Mouse (Mus musculus): ENCODE measurements around the gene Rab3gap2. TPM values are rescaled to one million over a fixed set of nuclear protein-coding genes. Genes with fewer than 3 reads are reported as not detected.

The Rab3gap2 gene
- polyA plus RNA-seq, 1 experiment from 2014 or later, result 15.0 TPM

DNA sequence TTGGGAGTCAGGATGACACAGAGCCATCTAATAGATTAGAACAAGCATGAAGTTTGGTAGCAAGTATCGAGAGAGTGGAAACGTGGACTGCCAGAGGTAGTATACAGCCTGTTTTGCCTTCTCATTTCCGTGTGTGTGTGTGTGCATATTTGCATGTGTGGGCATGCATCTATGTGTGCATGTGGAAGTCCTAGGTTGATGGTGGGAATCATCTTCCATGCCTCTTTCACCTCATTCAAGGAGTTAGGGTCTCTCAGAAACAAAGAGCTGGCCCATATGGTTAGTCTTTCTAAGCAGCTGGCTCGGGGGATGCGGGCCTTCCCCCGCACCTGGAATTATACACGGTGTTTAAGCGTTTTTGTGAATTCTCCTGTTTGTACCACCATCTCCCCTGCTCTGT is 125.9 kb downstream of the Rab3gap2 start:
- 0 out of 2 replicates have a peak overlapping the region, but pooled peaks have one; percentile 69 for H3K4me2 ChIP-seq (ENCODE audit: low read length)
- H3K27me3 ChIP-seq (ENCODE audit: insufficient read depth, low read length), result no peaks in the 10 kb centered on the region
- peaks cover 13% of the 10 kb centered on the region; the same call in 1 of the 2 replicates for H3K4me1 ChIP-seq (replicated peaks; ENCODE audit: insufficient read depth, low read length)
- DNase-seq (ENCODE audit: low spot score), result no peak
- H3K9ac ChIP-seq (ENCODE audit: low read depth, low read length), result no peak overlapping the region
- H3K36me3 ChIP-seq (ENCODE audit: insufficient read depth, low read length), result peaks cover 15% of the 10 kb centered on the region
- TF ChIP-seq CTCF (IDR thresholded peaks at IDR 0.05; ENCODE audit: low read depth), result no peak
- 96% methylated on average over 8 of the region's 8 CpGs for WGBS
- H3K27ac ChIP-seq, result no peak overlapping the region
- H3K4me3 ChIP-seq (replicated peaks; ENCODE audit: low read depth, low read length), result no peak overlapping the region
- H3K9me3 ChIP-seq (replicated peaks; ENCODE audit: low read length), result no peaks in the 10 kb centered on the region
- ATAC-seq (replicated peaks; ENCODE audit: low FRiP score, low read depth), result no peak

DNA sequence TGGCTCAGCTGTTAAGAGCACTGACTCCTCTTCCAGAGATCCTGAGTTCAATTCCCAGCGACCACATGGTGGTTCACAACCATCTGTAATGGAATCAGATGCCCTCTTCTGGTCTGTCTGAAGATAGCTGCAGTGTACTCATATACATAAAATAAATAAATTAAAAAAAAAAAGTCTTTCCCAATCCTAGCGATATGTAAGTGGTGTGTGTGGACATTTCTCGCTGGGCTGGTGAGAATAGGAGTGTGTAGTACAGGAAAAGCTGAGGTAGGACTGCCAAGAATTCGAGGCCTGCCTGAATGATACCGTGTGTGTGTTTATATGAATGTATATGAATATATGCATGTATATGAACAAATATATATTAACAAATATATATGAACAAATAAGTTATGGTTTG is 127.4 kb downstream of the Rab3gap2 start:
- DNase-seq (ENCODE audit: low spot score) (no peak), ATAC-seq (replicated peaks; ENCODE audit: low FRiP score, low read depth) (no peak)
- Histone ChIP-seq H3K4me2 (ENCODE audit: low read length) (peak overlapping the region; percentile 66), H3K27ac (no peak overlapping the region), H3K4me1 (replicated peaks; ENCODE audit: insufficient read depth, low read length) (peaks cover 13% of the 10 kb centered on the region; the same call in 1 of the 2 replicates), H3K9me3 (replicated peaks; ENCODE audit: low read length) (no peaks in the 10 kb centered on the region), H3K36me3 (ENCODE audit: insufficient read depth, low read length) (0 out of 2 replicates have a peak, but pooled peaks cover 3% of the 10 kb centered on the region), H3K4me3 (replicated peaks; ENCODE audit: low read depth, low read length) (peak overlapping the region; percentile 54; the same call in 1 of the 2 replicates), H3K27me3 (ENCODE audit: insufficient read depth, low read length) (no peaks in the 10 kb centered on the region), H3K9ac (ENCODE audit: low read depth, low read length) (no peak overlapping the region)
- TF ChIP-seq CTCF (IDR thresholded peaks at IDR 0.05; ENCODE audit: low read depth), result peak; percentile 30
- 53% methylated on average over 5 of the region's 5 CpGs for WGBS

DNA sequence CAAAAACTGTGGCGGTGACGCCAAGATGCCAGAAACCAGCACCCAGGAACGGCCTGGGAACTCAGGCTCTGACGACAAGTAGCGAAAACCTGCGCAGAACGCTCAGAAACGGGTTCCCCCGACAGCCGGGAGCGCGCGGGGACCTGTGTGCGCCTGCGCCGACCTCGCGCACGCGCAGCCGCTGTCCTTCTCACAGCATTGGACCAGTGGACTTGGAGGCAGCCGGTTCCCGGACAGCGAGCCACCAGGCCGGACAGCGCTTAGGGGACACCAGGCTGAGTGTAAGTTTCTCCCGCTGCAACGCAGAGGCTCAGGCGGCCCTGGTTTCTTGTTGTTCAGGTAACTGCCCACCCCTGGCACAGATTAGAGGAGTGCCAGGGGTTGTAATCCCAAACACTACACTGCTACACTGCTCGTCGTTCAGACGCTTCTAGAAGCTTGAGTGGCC is 128.1 kb downstream of the Rab3gap2 start, which contains the start of gene Bpnt1:
Bpnt1 (plus strand) TSS at position 167 of the 448 bp plus-strand sequence.
- peak; percentile 95 for DNase-seq (ENCODE audit: low spot score)
- no peaks in the 10 kb centered on the region for H3K36me3 ChIP-seq (ENCODE audit: insufficient read depth, low read length)
- ATAC-seq (replicated peaks; ENCODE audit: low FRiP score, low read depth), result peak; percentile 85
- peak within 1 kb of the TSS; percentile 66 for H3K4me2 ChIP-seq (ENCODE audit: low read length)
- no peak for TF ChIP-seq CTCF (IDR thresholded peaks at IDR 0.05; ENCODE audit: low read depth)
- peak within 1 kb of the TSS; percentile 88 for H3K27ac ChIP-seq
- H3K9ac ChIP-seq (ENCODE audit: low read depth, low read length), result peak within 1 kb of the TSS; percentile 73
- H3K4me1 ChIP-seq (replicated peaks; ENCODE audit: insufficient read depth, low read length), result peaks cover 13% of the 10 kb centered on the region; the same call in 1 of the 2 replicates
- H3K27me3 ChIP-seq (ENCODE audit: insufficient read depth, low read length), result no peaks in the 10 kb centered on the region
- whole genome bisulfite sequencing, result under 1% methylated on average over 32 of the region's 32 CpGs
- no peaks in the 10 kb centered on the region for H3K9me3 ChIP-seq (replicated peaks; ENCODE audit: low read length)
- peak within 1 kb of the TSS; percentile 54 for H3K4me3 ChIP-seq (replicated peaks; ENCODE audit: low read depth, low read length)

DNA sequence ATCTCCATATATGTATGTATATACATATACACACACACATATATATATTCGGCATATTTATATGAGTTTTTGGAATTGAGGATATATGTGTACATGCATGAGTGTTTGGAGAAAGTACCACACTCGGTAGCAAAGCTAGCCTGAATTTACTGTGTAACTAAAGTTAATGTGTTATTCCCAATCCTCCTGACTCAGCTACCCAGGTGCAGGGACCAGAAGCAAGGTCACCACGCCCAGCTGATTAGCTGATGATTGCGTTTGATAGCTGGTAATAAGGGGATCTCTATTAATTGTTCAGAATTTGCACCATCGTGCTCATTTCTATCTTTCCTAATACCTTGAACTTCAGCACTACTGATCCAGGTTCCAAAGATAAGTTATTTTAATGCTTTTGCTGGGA is 129.7 kb downstream of the Rab3gap2 start:
- Histone ChIP-seq H3K27me3 (ENCODE audit: insufficient read depth, low read length) (no peaks in the 10 kb centered on the region), H3K9me3 (replicated peaks; ENCODE audit: low read length) (no peaks in the 10 kb centered on the region), H3K4me2 (ENCODE audit: low read length) (peak overlapping the region; percentile 66; the same call in 1 of the 2 replicates), H3K36me3 (ENCODE audit: insufficient read depth, low read length) (peaks cover 4% of the 10 kb centered on the region; the same call in 1 of the 2 replicates), H3K4me1 (replicated peaks; ENCODE audit: insufficient read depth, low read length) (peaks cover 10% of the 10 kb centered on the region; the same call in 1 of the 2 replicates), H3K9ac (ENCODE audit: low read depth, low read length) (no peak overlapping the region), H3K27ac (no peak overlapping the region), H3K4me3 (replicated peaks; ENCODE audit: low read depth, low read length) (no peak overlapping the region)
- 83% methylated on average over 5 of the region's 5 CpGs for WGBS
- no peak for ATAC-seq (replicated peaks; ENCODE audit: low FRiP score, low read depth)
- TF ChIP-seq CTCF (IDR thresholded peaks at IDR 0.05; ENCODE audit: low read depth), result no peak
- DNase-seq (ENCODE audit: low spot score), result no peak

DNA sequence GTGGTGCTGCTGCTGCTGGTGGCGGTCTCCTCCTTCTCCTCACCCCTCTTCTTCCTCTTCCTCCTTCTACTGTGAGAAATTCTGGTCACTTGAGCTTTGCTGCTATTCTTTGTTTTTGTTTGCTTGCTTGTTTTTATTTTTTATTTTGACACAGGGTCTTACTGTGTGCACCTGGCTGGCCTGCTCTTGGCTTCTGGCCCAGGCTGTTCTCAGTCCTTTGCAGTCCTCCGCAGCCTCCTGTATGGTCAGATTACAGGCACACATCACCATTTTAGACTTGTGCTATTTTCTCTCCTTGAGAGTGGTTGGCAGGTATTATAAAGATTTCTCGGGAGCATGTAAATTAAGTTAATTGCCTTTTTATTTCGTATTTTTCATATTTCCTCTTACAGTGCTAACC is 130.2 kb downstream of the Rab3gap2 start:
- no peak for TF ChIP-seq CTCF (IDR thresholded peaks at IDR 0.05; ENCODE audit: low read depth)
- WGBS, result 81% methylated on average over 4 of the region's 4 CpGs
- H3K9ac ChIP-seq (ENCODE audit: low read depth, low read length), result no peak overlapping the region
- H3K27me3 ChIP-seq (ENCODE audit: insufficient read depth, low read length), result no peaks in the 10 kb centered on the region
- H3K4me1 ChIP-seq (replicated peaks; ENCODE audit: insufficient read depth, low read length), result peaks cover 10% of the 10 kb centered on the region; the same call in 1 of the 2 replicates
- no peak for ATAC-seq (replicated peaks; ENCODE audit: low FRiP score, low read depth)
- H3K9me3 ChIP-seq (replicated peaks; ENCODE audit: low read length), result no peaks in the 10 kb centered on the region
- H3K4me3 ChIP-seq (replicated peaks; ENCODE audit: low read depth, low read length), result no peak overlapping the region
- no peak overlapping the region for H3K27ac ChIP-seq
- peaks cover 6% of the 10 kb centered on the region; the same call in 1 of the 2 replicates for H3K36me3 ChIP-seq (ENCODE audit: insufficient read depth, low read length)
- no peak for DNase-seq (ENCODE audit: low spot score)
- H3K4me2 ChIP-seq (ENCODE audit: low read length), result no peak overlapping the region

DNA sequence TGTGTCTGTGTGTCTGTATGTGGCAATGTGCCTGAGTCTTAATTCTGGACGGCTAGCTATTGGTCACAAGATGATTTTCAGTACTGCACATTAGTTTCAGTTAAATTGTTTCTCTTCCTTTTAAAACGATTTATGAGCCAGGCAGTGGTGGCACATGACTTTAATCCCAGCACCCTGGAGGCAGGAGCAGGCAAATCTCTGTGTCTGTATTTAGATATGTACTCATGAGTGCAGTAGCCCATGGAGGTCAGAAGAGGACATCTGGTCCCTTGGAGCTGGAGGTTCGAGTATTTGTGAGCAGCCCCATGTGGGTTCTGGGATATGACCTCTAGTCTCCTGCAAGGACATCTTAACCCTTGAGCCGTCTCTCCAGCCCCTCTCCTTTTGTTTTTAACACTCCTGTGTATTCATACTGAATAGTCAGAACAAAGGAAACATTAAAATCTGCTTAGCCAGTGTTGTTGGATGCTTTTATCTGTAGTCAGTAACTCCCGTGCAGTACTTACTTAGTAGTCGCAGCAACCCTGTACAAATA is 131.4 kb downstream of the Rab3gap2 start:
- no peaks in the 10 kb centered on the region for H3K9me3 ChIP-seq (replicated peaks; ENCODE audit: low read length)
- H3K4me3 ChIP-seq (replicated peaks; ENCODE audit: low read depth, low read length), result no peak overlapping the region
- WGBS, result 67% methylated on average over 6 of the region's 6 CpGs
- peaks cover 10% of the 10 kb centered on the region; the same call in 1 of the 2 replicates for H3K4me1 ChIP-seq (replicated peaks; ENCODE audit: insufficient read depth, low read length)
- H3K27me3 ChIP-seq (ENCODE audit: insufficient read depth, low read length), result no peaks in the 10 kb centered on the region
- no peak for ATAC-seq (replicated peaks; ENCODE audit: low FRiP score, low read depth)
- H3K9ac ChIP-seq (ENCODE audit: low read depth, low read length), result no peak overlapping the region
- no peak for TF ChIP-seq CTCF (IDR thresholded peaks at IDR 0.05; ENCODE audit: low read depth)
- DNase-seq (ENCODE audit: low spot score), result no peak
- no peak overlapping the region for H3K4me2 ChIP-seq (ENCODE audit: low read length)
- H3K27ac ChIP-seq, result no peak overlapping the region
- H3K36me3 ChIP-seq (ENCODE audit: insufficient read depth, low read length), result peaks cover 8% of the 10 kb centered on the region; the same call in 1 of the 2 replicates

MicroRNA genes within 50 kb of the gene (microRNA counts, 519-probe panel; counts per million panel counts)
- microRNA mmu-miR-194 (5,409 counts per million, percentile 87 among the panel's probes with 10 or more counts), microRNA mmu-miR-664 (330 counts per million, percentile 68 among the panel's probes with 10 or more counts)

Small RNA genes within 50 kb of the gene (microRNA-seq; reads per million reads assigned to microRNA genes)
- gene Mir194-1 (5.0 reads per million, percentile 15 among the genes with 10 or more reads in this experiment), gene Mir215 (13.0 reads per million, percentile 26 among the genes with 10 or more reads in this experiment), gene Mir664 (12.8 reads per million, percentile 25 among the genes with 10 or more reads in this experiment)

Other genes with a start within 250 kb of the Rab3gap2 start
- 2.1 TPM in 2 replicates for gene Mark1, start 204.5 kb upstream of the Rab3gap2 start, polyA plus RNA-seq (2015; fragmentation: Nextera tagmentation; extraction: Ambion mirVana)
- 31.4 and 33.6 TPM in 2 replicates for gene Iars2, start 125.3 kb downstream of the Rab3gap2 start, polyA plus RNA-seq (2015; fragmentation: Nextera tagmentation; extraction: Ambion mirVana)
- 108 and 130 TPM in 2 replicates for gene Bpnt1, start 128.0 kb downstream of the Rab3gap2 start, polyA plus RNA-seq (2015; fragmentation: Nextera tagmentation; extraction: Ambion mirVana)
- gene Eprs, start 158.9 kb downstream of the Rab3gap2 start, polyA plus RNA-seq (2015; fragmentation: Nextera tagmentation; extraction: Ambion mirVana), result 101 and 106 TPM in 2 replicates

Measured in kidney, postnatal 0 days (tissue).